Comparison of ENCODE assay signal across 20 mouse cellular contexts in the genomic region with DNA sequence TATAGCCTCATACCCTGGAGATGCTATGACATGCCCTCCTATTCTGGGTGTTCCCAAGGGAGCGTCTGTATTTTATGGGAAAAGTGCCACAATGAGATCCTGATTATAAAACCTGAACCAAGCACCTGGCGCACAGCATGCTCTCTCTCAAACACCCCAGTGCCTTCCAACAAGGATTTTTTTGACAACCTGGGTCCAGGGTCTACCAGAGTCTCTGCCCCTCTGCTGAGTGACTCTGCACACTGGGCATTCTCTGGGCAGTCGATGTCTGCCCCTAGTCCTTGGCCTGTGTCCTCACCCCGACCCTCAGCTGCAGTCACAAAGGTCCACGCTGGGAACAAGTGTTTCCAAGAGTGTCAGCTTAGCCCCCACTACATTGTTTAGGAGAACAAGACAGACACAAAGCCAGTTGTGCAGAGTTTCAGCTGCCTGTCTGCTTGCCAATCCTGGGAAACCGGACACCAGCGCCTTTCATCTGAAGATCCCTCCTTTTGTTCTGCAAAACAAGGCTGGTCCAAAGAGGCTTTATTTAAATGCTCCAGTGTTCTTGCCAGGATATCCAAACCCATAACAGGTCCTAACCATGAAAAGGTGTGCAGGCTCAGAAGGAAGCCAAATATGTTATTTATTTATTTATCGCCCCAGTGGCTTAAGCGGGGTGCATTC. TPM values are rescaled to one million over a fixed set of nuclear protein-coding genes. Genes with fewer than 3 reads are reported as not detected.
DNase-seq lines count a peak whose midpoint lies in the region; ATAC-seq lines count a peak whose summit lies in the region.
"Had no signal": no experiment of that assay in that cellular context is flagged by ENCODE, and none has a peak within 500 bp of the region (broad histone marks: within the 10 kb centered on the region; RNA-seq: fewer than 3 reads in every experiment).

No protein-coding gene starts in this region.

- H3K9me3 ChIP-seq in hindbrain, embryonic 10.5 days: no peaks in the 10 kb centered on the region
- H3K9me3 ChIP-seq in hindbrain, embryonic 16.5 days (ENCODE audit: control insufficient read depth, low read length): no peaks in the 10 kb centered on the region
- H3K9me3 ChIP-seq in hindbrain, embryonic 14.5 days (ENCODE audit: control insufficient read depth, low read length): no peaks in the 10 kb centered on the region
- H3K9me3 ChIP-seq: kidney, embryonic 15.5 days; liver, embryonic 15.5 days had no signal

- H3K27me3 ChIP-seq in hindbrain, embryonic 10.5 days (ENCODE audit: insufficient read depth, poor library complexity, severe bottlenecking): no peaks in the 10 kb centered on the region
- H3K27me3 ChIP-seq in hindbrain, embryonic 16.5 days (replicated peaks; ENCODE audit: control insufficient read depth, insufficient read depth, low read length): no peaks in the 10 kb centered on the region
- no peaks in the 10 kb centered on the region for H3K27me3 ChIP-seq in hindbrain, embryonic 14.5 days (ENCODE audit: control insufficient read depth, insufficient read depth, low read length)
- H3K27me3 ChIP-seq: kidney, embryonic 15.5 days; liver, embryonic 15.5 days had no signal

- H3K27ac ChIP-seq in hindbrain, embryonic 10.5 days: peak overlapping the region; percentile 86
- no peak overlapping the region for H3K27ac ChIP-seq in hindbrain, embryonic 16.5 days (ENCODE audit: low read depth, low read length)
- peak overlapping the region; percentile 20; the same call in 1 of the 2 replicates for H3K27ac ChIP-seq in hindbrain, embryonic 14.5 days
- H3K27ac ChIP-seq: gastrocnemius, adult 2 months; kidney, embryonic 15.5 days; liver, embryonic 15.5 days had no signal

- H3K4me1 ChIP-seq in hindbrain, embryonic 10.5 days (replicated peaks): peaks cover 35% of the 10 kb centered on the region
- no peaks in the 10 kb centered on the region; the same call in 1 of the 2 replicates for H3K4me1 ChIP-seq in hindbrain, embryonic 16.5 days (ENCODE audit: control insufficient read depth, insufficient read depth, low read depth, low read length)
- peaks cover 8% of the 10 kb centered on the region; the same call in 1 of the 2 replicates for H3K4me1 ChIP-seq in hindbrain, embryonic 14.5 days (replicated peaks; ENCODE audit: control insufficient read depth, insufficient read depth, low read length)
- H3K4me1 ChIP-seq: kidney, embryonic 15.5 days had no signal

- DNase-seq in hindbrain, embryonic 10.5 days (ENCODE audit: low spot score): peak; percentile 70
- peak; percentile 85 for DNase-seq in ES-CJ7 (ENCODE audit: low read depth, low spot score)
- peak; percentile 71 for DNase-seq in embryo, embryonic 10.5 days (ENCODE audit: low spot score)
- DNase-seq in hindbrain, embryonic 14.5 days (ENCODE audit: low spot score): peak; percentile 38
- DNase-seq in liver: no peak
- DNase-seq in urinary bladder, postnatal 4 days (ENCODE audit: low spot score in 2 of 2): no peak
- DNase-seq: adrenal gland, postnatal 14 days; cerebellum, adult 11 months; gastrocnemius, adult 2 months; lung, postnatal 36 days; right cerebral cortex, adult 18-20 months; thymus, postnatal 14 days had no signal

- no peak overlapping the region for H3K9ac ChIP-seq in hindbrain, embryonic 16.5 days (ENCODE audit: low read depth, low read length)
- no peak overlapping the region for H3K9ac ChIP-seq in hindbrain, embryonic 14.5 days
- H3K9ac ChIP-seq: kidney, embryonic 15.5 days; liver, embryonic 15.5 days had no signal

- H3K4me3 ChIP-seq in hindbrain, embryonic 10.5 days: no peak overlapping the region
- no peak overlapping the region for H3K4me3 ChIP-seq in hindbrain, embryonic 16.5 days (ENCODE audit: low read length)
- H3K4me3 ChIP-seq in hindbrain, embryonic 14.5 days (replicated peaks; ENCODE audit: low read length): no peak overlapping the region
- H3K4me3 ChIP-seq: erythroblast, embryonic 14.5 days; gastrocnemius, adult 2 months; kidney, embryonic 15.5 days; liver, embryonic 15.5 days had no signal

- no peak for ATAC-seq in hindbrain, embryonic 16.5 days
- no peak for ATAC-seq in hindbrain, embryonic 14.5 days (ENCODE audit: low FRiP score)
- no peak for ATAC-seq in erythroblast, adult 5-6 weeks (replicated peaks; ENCODE audit: low FRiP score, poor library complexity, severe bottlenecking)
- ATAC-seq: Patski had no signal

- WGBS in hindbrain, embryonic 10.5 days: 31% methylated on average over 9 of the region's 9 CpGs
- 29% methylated on average over 9 of the region's 9 CpGs for WGBS in hindbrain, embryonic 16.5 days
- 22% methylated on average over 9 of the region's 9 CpGs for WGBS in hindbrain, embryonic 14.5 days

- no peak overlapping the region for H3K4me2 ChIP-seq in hindbrain, embryonic 16.5 days (ENCODE audit: low read length)
- no peak overlapping the region for H3K4me2 ChIP-seq in hindbrain, embryonic 14.5 days (replicated peaks)
- H3K4me2 ChIP-seq: heart, embryonic 11.5 days; kidney, embryonic 15.5 days; liver, embryonic 15.5 days had no signal

- peaks cover 24% of the 10 kb centered on the region for H3K36me3 ChIP-seq in hindbrain, embryonic 10.5 days
- H3K36me3 ChIP-seq in hindbrain, embryonic 16.5 days (ENCODE audit: control insufficient read depth, insufficient read depth, low read length): peaks cover 40% of the 10 kb centered on the region
- H3K36me3 ChIP-seq in hindbrain, embryonic 14.5 days (replicated peaks; ENCODE audit: control insufficient read depth, insufficient read depth): peaks cover 76% of the 10 kb centered on the region
- H3K36me3 ChIP-seq: kidney, embryonic 15.5 days had no signal

RNA-seq across cellular contexts. Expression of a gene that starts 16.1 kb away (rescaled TPM):
- 1.1 TPM in 1 of 2 replicates, not detected in the other for polyA plus RNA-seq in hindbrain, embryonic 10.5 days (2016; fragmentation: Nextera tagmentation; extraction: Ambion mirVana)
- polyA plus RNA-seq in hindbrain, embryonic 16.5 days (2015; fragmentation: Nextera tagmentation; extraction: Ambion mirVana): 0.94 and 1.1 TPM in 2 replicates
- 2.9 and 4.5 TPM in 2 replicates for polyA plus RNA-seq in hindbrain, embryonic 14.5 days (2014; fragmentation: Nextera tagmentation; extraction: Ambion mirVana)
- total RNA-seq in erythroblast, adult 5-6 weeks (2015; ENCODE audit: low replicate concordance): not detected in 2 replicates
- not detected in 2 replicates for total RNA-seq in erythroblast, adult 5-6 weeks (2017; ENCODE audit: low replicate concordance)
- total RNA-seq: gastrocnemius, adult 2 months had no signal
- polyA plus RNA-seq: C2C12; erythroblast, embryonic 14.5 days; heart, embryonic 11.5 days; Patski had no signal

RNA-seq across cellular contexts. Expression of a gene that starts 30.8 kb away (rescaled TPM):
- polyA plus RNA-seq in hindbrain, embryonic 10.5 days (2016; fragmentation: Nextera tagmentation; extraction: Ambion mirVana): not detected in 2 replicates
- not detected in 2 replicates for polyA plus RNA-seq in hindbrain, embryonic 16.5 days (2015; fragmentation: Nextera tagmentation; extraction: Ambion mirVana)
- not detected in 2 replicates for polyA plus RNA-seq in hindbrain, embryonic 14.5 days (2014; fragmentation: Nextera tagmentation; extraction: Ambion mirVana)
- total RNA-seq in erythroblast, adult 5-6 weeks (2015; ENCODE audit: low replicate concordance): not detected in 2 replicates
- not detected in 2 replicates for total RNA-seq in erythroblast, adult 5-6 weeks (2017; ENCODE audit: low replicate concordance)
- total RNA-seq: adrenal gland, postnatal 14 days; gastrocnemius, adult 2 months had no signal
- polyA plus RNA-seq: C2C12; erythroblast, embryonic 14.5 days; heart, embryonic 11.5 days; liver, embryonic 15.5 days; Patski had no signal

RNA-seq across cellular contexts. Expression of a gene that starts 51.8 kb away (rescaled TPM):
- not detected in 2 replicates for polyA plus RNA-seq in hindbrain, embryonic 10.5 days (2016; fragmentation: Nextera tagmentation; extraction: Ambion mirVana)
- polyA plus RNA-seq in hindbrain, embryonic 16.5 days (2015; fragmentation: Nextera tagmentation; extraction: Ambion mirVana): not detected in 2 replicates
- not detected in 2 replicates for polyA plus RNA-seq in hindbrain, embryonic 14.5 days (2014; fragmentation: Nextera tagmentation; extraction: Ambion mirVana)
- not detected in 2 replicates for total RNA-seq in erythroblast, adult 5-6 weeks (2015; ENCODE audit: low replicate concordance)
- total RNA-seq in erythroblast, adult 5-6 weeks (2017; ENCODE audit: low replicate concordance): not detected in 2 replicates
- total RNA-seq: adrenal gland, postnatal 14 days; gastrocnemius, adult 2 months had no signal
- polyA plus RNA-seq: C2C12; erythroblast, embryonic 14.5 days; liver, embryonic 15.5 days; Patski had no signal

RNA-seq across cellular contexts. Expression of a gene that starts 55.8 kb away (rescaled TPM):
- 6.9 and 9.7 TPM in 2 replicates for polyA plus RNA-seq in hindbrain, embryonic 10.5 days (2016; fragmentation: Nextera tagmentation; extraction: Ambion mirVana)
- polyA plus RNA-seq in hindbrain, embryonic 16.5 days (2015; fragmentation: Nextera tagmentation; extraction: Ambion mirVana): 20.2 and 20.9 TPM in 2 replicates
- 19.3 and 21.1 TPM in 2 replicates for polyA plus RNA-seq in hindbrain, embryonic 14.5 days (2014; fragmentation: Nextera tagmentation; extraction: Ambion mirVana)
- total RNA-seq in erythroblast, adult 5-6 weeks (2015; ENCODE audit: low replicate concordance): 2.9 and 3.1 TPM in 2 replicates
- total RNA-seq in erythroblast, adult 5-6 weeks (2017; ENCODE audit: low replicate concordance): 3.3 and 5.5 TPM in 2 replicates

Comparison
In these comparisons a context has a peak if more than half of its experiments do, and no peak if none do; other contexts are left out.
1. DNase-seq: peak in hindbrain, embryonic 10.5 days (single experiment), ES-CJ7 (single experiment), embryo, embryonic 10.5 days (single experiment) and hindbrain, embryonic 14.5 days (single experiment); none in liver (single experiment) and urinary bladder, postnatal 4 days (0 of 2).